Mouse (Mus musculus) CD4-positive, CD25-positive, alpha-beta regulatory T cell (primary cell): Measurements from ENCODE around the gene Eri2. TPM values are rescaled to one million over a fixed set of nuclear protein-coding genes. Genes with fewer than 3 reads are reported as not detected.

Source experiments
- polyA plus RNA-seq: library from polyadenylated mRNA; unstranded; fragments of 100-300 nt; shearing (Covaris generic); gene quantifications from one replicate; pipeline ENCODE4 v1.2.1, GENCODE M21; 2017

The Eri2 gene
- 11.5 TPM for polyA plus RNA-seq

GRCm38 (mm10) chr7:119793586-119794250 is at the start of gene Eri2, which contains the start of gene Rexo5:
Eri2 (minus strand) TSS chr7:119794058.
Rexo5 (plus strand) TSS chr7:119794006.

GRCm38 (mm10) chr7:119760527-119760951 is 33.3 kb downstream of the Eri2 start, which contains the start of gene Acsm3:
Acsm3 (plus strand) TSS chr7:119760923.

GRCm38 (mm10) chr7:119720253-119720946 is 73.5 kb downstream of the Eri2 start, which contains the start of gene Thumpd1:
Thumpd1 (minus strand) TSS chr7:119720798.

Other genes with a start within 250 kb of the Eri2 start
- not detected for gene Acsm2, start 239.7 kb downstream of the Eri2 start, polyA plus RNA-seq
- not detected for gene Acsm1, start 187.0 kb downstream of the Eri2 start, polyA plus RNA-seq
- gene Acsm4, start 104.0 kb downstream of the Eri2 start, polyA plus RNA-seq = not detected
- gene Thumpd1, start 73.3 kb downstream of the Eri2 start, polyA plus RNA-seq = 83.6 TPM
- 0.13 TPM for gene Acsm3, start 33.1 kb downstream of the Eri2 start, polyA plus RNA-seq
- 46.5 TPM for gene Rexo5, start 52 bp downstream of the Eri2 start, polyA plus RNA-seq
- 18.5 TPM for gene Lyrm1, start 101.8 kb upstream of the Eri2 start, polyA plus RNA-seq
- gene Dcun1d3, start 102.2 kb upstream of the Eri2 start, polyA plus RNA-seq = 15.3 TPM